Comparison of ENCODE assay signal across 8 mouse cellular contexts in genomic region chr19:40395757-40396661, GRCm38 (mm10).
A peak's percentile ranks its signal among the peaks of the same experiment; 100 is the strongest.
DNase-seq lines count a peak whose midpoint lies in the region; ATAC-seq and TF ChIP-seq lines count a peak whose summit lies in the region.

No protein-coding gene starts in this region.

- 0 out of 2 replicates have a peak overlapping the region, but pooled peaks have one; percentile 4 for H3K9ac ChIP-seq in kidney, embryonic 14.5 days (ENCODE audit: low read depth, low read length)
- peak overlapping the region; percentile 6 for H3K9ac ChIP-seq in heart, adult 2 months (ENCODE audit: low read depth, low read length)
- no peak overlapping the region for H3K9ac ChIP-seq in limb, embryonic 13.5 days

- intact Hi-C loops in heart, adult 2 months (cut with DNase I): loop anchor here (2.0 kb wide), 2 partner anchors 37 to 117 kb away; partner anchors contain the start of gene Sorbs1

- no peak for TF ChIP-seq CTCF in heart, adult 2 months (IDR thresholded peaks at IDR 0.05)

- no peaks in the 10 kb centered on the region for H3K9me3 ChIP-seq in kidney, embryonic 14.5 days (ENCODE audit: control insufficient read depth, low read length)
- no peaks in the 10 kb centered on the region for H3K9me3 ChIP-seq in limb, embryonic 13.5 days

- no peak overlapping the region for H3K4me3 ChIP-seq in kidney, embryonic 14.5 days (ENCODE audit: low read length)
- H3K4me3 ChIP-seq in heart, adult 2 months: peak overlapping the region; percentile 38
- no peak overlapping the region for H3K4me3 ChIP-seq in limb, embryonic 13.5 days

- ATAC-seq in kidney, embryonic 14.5 days (ENCODE audit: low FRiP score, low TSS enrichment): no peak
- peak; percentile 33; the same call in 1 of the 2 replicates for ATAC-seq in cerebellum, adult (ENCODE audit: insufficient number of reproducible peaks, low FRiP score, low TSS enrichment)
- ATAC-seq in limb, embryonic 13.5 days (ENCODE audit: low FRiP score, low read depth): no peak

- H3K27ac ChIP-seq in kidney, embryonic 14.5 days (ENCODE audit: low read depth, low read length): peak overlapping the region; percentile 83
- H3K27ac ChIP-seq in heart, adult 2 months: peak overlapping the region; percentile 92
- H3K27ac ChIP-seq in limb, embryonic 13.5 days: peak overlapping the region; percentile 87; the same call in 1 of the 2 replicates

- TF ChIP-seq EP300 in heart, adult 2 months (IDR thresholded peaks at IDR 0.05; ENCODE audit: insufficient read depth, low read depth, low read length): peak; percentile 90

- 79% methylated on average over 14 of the region's 14 CpGs for WGBS in kidney, embryonic 14.5 days
- 45% methylated on average over 14 of the region's 14 CpGs for WGBS in heart, adult 2 months
- 81% methylated on average over 14 of the region's 14 CpGs for WGBS in limb, embryonic 13.5 days

- TF ChIP-seq POLR2A in heart, adult 2 months (IDR thresholded peaks at IDR 0.05; ENCODE audit: insufficient read depth, low read depth, low read length): no peak

- no peaks in the 10 kb centered on the region for H3K79me2 ChIP-seq in heart, adult 2 months (replicated peaks; ENCODE audit: control insufficient read depth, insufficient read depth, low read length)

- H3K27me3 ChIP-seq in kidney, embryonic 14.5 days (ENCODE audit: control insufficient read depth, insufficient read depth, low read length): no peaks in the 10 kb centered on the region
- H3K27me3 ChIP-seq in heart, adult 2 months (ENCODE audit: control insufficient read depth, insufficient read depth, low read length): no peaks in the 10 kb centered on the region
- H3K27me3 ChIP-seq in limb, embryonic 13.5 days: no peaks in the 10 kb centered on the region

- peaks cover 10% of the 10 kb centered on the region for H3K4me1 ChIP-seq in kidney, embryonic 14.5 days (ENCODE audit: control insufficient read depth, insufficient read depth, low read length)
- H3K4me1 ChIP-seq in heart, adult 2 months (ENCODE audit: control insufficient read depth, insufficient read depth, low read length): peaks cover 49% of the 10 kb centered on the region
- H3K4me1 ChIP-seq in limb, embryonic 13.5 days: peaks cover 24% of the 10 kb centered on the region

- no peaks in the 10 kb centered on the region for H3K36me3 ChIP-seq in kidney, embryonic 14.5 days (ENCODE audit: control insufficient read depth, insufficient read depth, low read length)
- H3K36me3 ChIP-seq in heart, adult 2 months (ENCODE audit: control insufficient read depth, insufficient read depth, low read length): peaks cover 27% of the 10 kb centered on the region
- no peaks in the 10 kb centered on the region for H3K36me3 ChIP-seq in limb, embryonic 13.5 days

- DNase-seq in kidney, adult 8-10 months: no peak
- peak; percentile 60 to 70 for DNase-seq in heart, adult 2 months
- no peak for DNase-seq in retina, postnatal 1 day
- DNase-seq in urinary bladder, adult 2 months (ENCODE audit: low spot score): no peak
- no peak for DNase-seq in right cerebral cortex, postnatal 25 days

- H3K4me2 ChIP-seq in kidney, embryonic 14.5 days (replicated peaks; ENCODE audit: low read depth, low read length): no peak overlapping the region
- no peak overlapping the region for H3K4me2 ChIP-seq in limb, embryonic 13.5 days (replicated peaks)

Comparison
In these comparisons a context has a peak if more than half of its experiments do, and no peak if none do; other contexts are left out.
1. DNase-seq: peak in heart, adult 2 months (2 of 2); none in kidney, adult 8-10 months (0 of 2), retina, postnatal 1 day (single experiment), urinary bladder, adult 2 months (single experiment) and right cerebral cortex, postnatal 25 days (single experiment).
2. Peak in every context shown above with its lines, with median percentiles within 50 percentile points of each other: H3K27ac ChIP-seq.